Mouse (Mus musculus): ENCODE data around the gene Rabggta. TPM values are rescaled to one million over a fixed set of nuclear protein-coding genes. Genes with fewer than 3 reads are reported as not detected.
A peak's percentile ranks its signal among the peaks of the same experiment; 100 is the strongest.

Gene Rabggta
- polyA plus RNA-seq, 1 experiment, result 64.1 TPM

GRCm38 (mm10) chr14:55709509-55709908 is 12.6 kb downstream of the Rabggta start:
- TF ChIP-seq CTCF (IDR thresholded peaks at IDR 0.05; ENCODE audit: borderline replicate concordance, insufficient read depth, low read depth, low read length) (no peak), POLR2A (IDR thresholded peaks at IDR 0.05; ENCODE audit: borderline replicate concordance, insufficient read depth, low read length) (no peak)
- WGBS, result 85% methylated on average over 4 of the region's 4 CpGs
- Histone ChIP-seq H3K4me3 (replicated peaks; ENCODE audit: insufficient read depth, low read depth, low read length) (no peak overlapping the region), H3K27ac (ENCODE audit: insufficient read depth, low read length) (no peak overlapping the region), H3K27me3 (ENCODE audit: control insufficient read depth, insufficient read depth, low read length) (no peaks in the 10 kb centered on the region), H3K4me1 (ENCODE audit: control insufficient read depth, insufficient read depth, low read length) (no peaks in the 10 kb centered on the region)
- DNase-seq, result no peak

GRCm38 (mm10) chr14:55707397-55707796 is 14.7 kb downstream of the Rabggta start:
- WGBS, result 90% methylated on average over 5 of the region's 5 CpGs
- no peak for DNase-seq
- H3K27me3 ChIP-seq (ENCODE audit: control insufficient read depth, insufficient read depth, low read length), result no peaks in the 10 kb centered on the region
- TF ChIP-seq CTCF (IDR thresholded peaks at IDR 0.05; ENCODE audit: borderline replicate concordance, insufficient read depth, low read depth, low read length) (no peak), POLR2A (IDR thresholded peaks at IDR 0.05; ENCODE audit: borderline replicate concordance, insufficient read depth, low read length) (no peak)
- H3K27ac ChIP-seq (ENCODE audit: insufficient read depth, low read length), result no peak overlapping the region
- H3K4me1 ChIP-seq (ENCODE audit: control insufficient read depth, insufficient read depth, low read length), result no peaks in the 10 kb centered on the region
- H3K4me3 ChIP-seq (replicated peaks; ENCODE audit: insufficient read depth, low read depth, low read length), result no peak overlapping the region

- H3K4me3 ChIP-seq (replicated peaks; ENCODE audit: insufficient read depth, low read depth, low read length), result no peak overlapping the region
- no peaks in the 10 kb centered on the region for H3K27me3 ChIP-seq (ENCODE audit: control insufficient read depth, insufficient read depth, low read length)
- TF ChIP-seq POLR2A (IDR thresholded peaks at IDR 0.05; ENCODE audit: borderline replicate concordance, insufficient read depth, low read length) (no peak), CTCF (IDR thresholded peaks at IDR 0.05; ENCODE audit: borderline replicate concordance, insufficient read depth, low read depth, low read length) (no peak)
- no peaks in the 10 kb centered on the region for H3K4me1 ChIP-seq (ENCODE audit: control insufficient read depth, insufficient read depth, low read length)
- H3K27ac ChIP-seq (ENCODE audit: insufficient read depth, low read length), result no peak overlapping the region
- DNase-seq, result no peak
- WGBS, result 90% methylated on average over 8 of the region's 8 CpGs
Measured at GRCm38 (mm10) chr14:55706051-55706600, 15.9 kb downstream of the Rabggta start.

GRCm38 (mm10) chr14:55702761-55703160 is 19.3 kb downstream of the Rabggta start:
- Histone ChIP-seq H3K4me3 (replicated peaks; ENCODE audit: insufficient read depth, low read depth, low read length) (no peak overlapping the region), H3K4me1 (ENCODE audit: control insufficient read depth, insufficient read depth, low read length) (no peaks in the 10 kb centered on the region), H3K27me3 (ENCODE audit: control insufficient read depth, insufficient read depth, low read length) (no peaks in the 10 kb centered on the region), H3K27ac (ENCODE audit: insufficient read depth, low read length) (no peak overlapping the region)
- no peak for DNase-seq
- no peak for TF ChIP-seq CTCF (IDR thresholded peaks at IDR 0.05; ENCODE audit: borderline replicate concordance, insufficient read depth, low read depth, low read length)
- TF ChIP-seq POLR2A (IDR thresholded peaks at IDR 0.05; ENCODE audit: borderline replicate concordance, insufficient read depth, low read length), result no peak
- 71% methylated on average over 6 of the region's 6 CpGs for WGBS

GRCm38 (mm10) chr14:55701131-55701530 is 20.9 kb downstream of the Rabggta start:
- H3K4me3 ChIP-seq (replicated peaks; ENCODE audit: insufficient read depth, low read depth, low read length), result no peak overlapping the region
- no peaks in the 10 kb centered on the region for H3K27me3 ChIP-seq (ENCODE audit: control insufficient read depth, insufficient read depth, low read length)
- H3K27ac ChIP-seq (ENCODE audit: insufficient read depth, low read length), result no peak overlapping the region
- no peak for DNase-seq
- no peak for TF ChIP-seq POLR2A (IDR thresholded peaks at IDR 0.05; ENCODE audit: borderline replicate concordance, insufficient read depth, low read length)
- no peak for TF ChIP-seq CTCF (IDR thresholded peaks at IDR 0.05; ENCODE audit: borderline replicate concordance, insufficient read depth, low read depth, low read length)
- H3K4me1 ChIP-seq (ENCODE audit: control insufficient read depth, insufficient read depth, low read length), result no peaks in the 10 kb centered on the region
- WGBS, result 56% methylated on average over 9 of the region's 9 CpGs

GRCm38 (mm10) chr14:55697226-55697625 is 24.8 kb downstream of the Rabggta start:
- Histone ChIP-seq H3K27me3 (ENCODE audit: control insufficient read depth, insufficient read depth, low read length) (no peaks in the 10 kb centered on the region), H3K4me3 (replicated peaks; ENCODE audit: insufficient read depth, low read depth, low read length) (no peak overlapping the region), H3K4me1 (ENCODE audit: control insufficient read depth, insufficient read depth, low read length) (no peaks in the 10 kb centered on the region), H3K27ac (ENCODE audit: insufficient read depth, low read length) (no peak overlapping the region)
- no peak for DNase-seq
- TF ChIP-seq POLR2A (IDR thresholded peaks at IDR 0.05; ENCODE audit: borderline replicate concordance, insufficient read depth, low read length) (no peak), CTCF (IDR thresholded peaks at IDR 0.05; ENCODE audit: borderline replicate concordance, insufficient read depth, low read depth, low read length) (no peak)
- 69% methylated on average over 4 of the region's 4 CpGs for WGBS

GRCm38 (mm10) chr14:55689433-55689832 is 32.6 kb downstream of the Rabggta start:
- H3K4me1 ChIP-seq (ENCODE audit: control insufficient read depth, insufficient read depth, low read length), result no peaks in the 10 kb centered on the region
- TF ChIP-seq CTCF (IDR thresholded peaks at IDR 0.05; ENCODE audit: borderline replicate concordance, insufficient read depth, low read depth, low read length), result no peak
- TF ChIP-seq POLR2A (IDR thresholded peaks at IDR 0.05; ENCODE audit: borderline replicate concordance, insufficient read depth, low read length), result no peak
- no peak overlapping the region for H3K27ac ChIP-seq (ENCODE audit: insufficient read depth, low read length)
- 72% methylated on average over 10 of the region's 10 CpGs for WGBS
- H3K27me3 ChIP-seq (ENCODE audit: control insufficient read depth, insufficient read depth, low read length), result no peaks in the 10 kb centered on the region
- DNase-seq, result no peak
- H3K4me3 ChIP-seq (replicated peaks; ENCODE audit: insufficient read depth, low read depth, low read length), result no peak overlapping the region

GRCm38 (mm10) chr14:55682118-55682493 is 40.0 kb downstream of the Rabggta start:
- Histone ChIP-seq H3K27me3 (ENCODE audit: control insufficient read depth, insufficient read depth, low read length) (no peaks in the 10 kb centered on the region), H3K27ac (ENCODE audit: insufficient read depth, low read length) (no peak overlapping the region), H3K4me3 (replicated peaks; ENCODE audit: insufficient read depth, low read depth, low read length) (peak overlapping the region; percentile 75), H3K4me1 (ENCODE audit: control insufficient read depth, insufficient read depth, low read length) (peaks cover 4% of the 10 kb centered on the region; the same call in 1 of the 2 replicates)
- no peak for DNase-seq
- WGBS, result 3% methylated on average over 3 of the region's 3 CpGs
- TF ChIP-seq POLR2A (IDR thresholded peaks at IDR 0.05; ENCODE audit: borderline replicate concordance, insufficient read depth, low read length), result no peak
- TF ChIP-seq CTCF (IDR thresholded peaks at IDR 0.05; ENCODE audit: borderline replicate concordance, insufficient read depth, low read depth, low read length), result no peak
